Mouse (Mus musculus) embryonic fibroblast, embryonic 13.5 days (primary cell): ENCODE results near the gene Ndufa5. TPM values are rescaled to one million over a fixed set of nuclear protein-coding genes. Genes with fewer than 3 reads are reported as not detected.
A peak's percentile ranks its signal among the peaks of the same experiment; 100 is the strongest.

Source experiments
- H3K27ac ChIP-seq: 2 replicates; pipeline ENCODE4 v1.5.1; 2012; ENCODE audit warnings: low read length, control low read depth, inconsistent platforms; ENCODE audit not compliant: insufficient read depth
- H3K4me1 ChIP-seq: 2 replicates; pipeline ENCODE4 v1.6.1; 2011; ENCODE audit warnings: low read length; ENCODE audit not compliant: control insufficient read depth, insufficient read depth
- H3K4me3 ChIP-seq: 2 replicates; pipeline ENCODE4 v1.5.1; 2011; ENCODE audit warnings: mild to moderate bottlenecking, control low read depth, low read length; ENCODE audit not compliant: insufficient read depth
- CTCF ChIP-seq: IDR thresholded peaks from 2 replicates; pipeline ENCODE4 v1.5.1; 2011; ENCODE audit warnings: mild to moderate bottlenecking, control low read depth, low read length, moderate library complexity, borderline replicate concordance; ENCODE audit not compliant: insufficient read depth
- POLR2A ChIP-seq: IDR thresholded peaks from 2 replicates; pipeline ENCODE4 v1.6.1; 2011; ENCODE audit warnings: low read depth, mild to moderate bottlenecking, control low read depth, low read length, moderate library complexity
- polyA plus RNA-seq: library from polyadenylated mRNA; stranded (reverse); fragments of >200 nt; gene quantifications from 2 replicates; pipeline ENCODE4 v1.2.4, GENCODE M21; 2011; ENCODE audit warnings: low read depth; ENCODE audit not compliant: missing spikeins, insufficient read length

The Ndufa5 gene
- polyA plus RNA-seq, result 116 and 159 TPM in 2 replicates

GRCm38 (mm10) chr6:24527155-24528063 lies at the start of gene Ndufa5:
Gene Ndufa5 (minus strand): TSS chr6:24528013.
- Histone ChIP-seq H3K4me3 (peak within 1 kb of the TSS; percentile 87), H3K27ac (0 out of 2 replicates have a peak within 1 kb of the TSS, but pooled peaks have one; percentile 37), H3K4me1 (peaks cover 9% of the 10 kb centered on the region; the same call in 1 of the 2 replicates)
- peak; percentile 84 for TF ChIP-seq POLR2A
- no peak for TF ChIP-seq CTCF

GRCm38 (mm10) chr6:24573319-24573718 lies 45.5 kb upstream of the Ndufa5 start:
- TF ChIP-seq POLR2A (no peak), CTCF (no peak)
- no peak overlapping the region for H3K4me3 ChIP-seq
- no peak overlapping the region for H3K27ac ChIP-seq
- H3K4me1 ChIP-seq, result no peaks in the 10 kb centered on the region

- H3K27ac ChIP-seq, result no peak overlapping the region
- TF ChIP-seq CTCF, result no peak
- no peak for TF ChIP-seq POLR2A
- H3K4me1 ChIP-seq, result no peaks in the 10 kb centered on the region
- no peak overlapping the region for H3K4me3 ChIP-seq
Observed at GRCm38 (mm10) chr6:24572431-24572830, 44.6 kb upstream of the Ndufa5 start.

GRCm38 (mm10) chr6:24571126-24571525 lies 43.3 kb upstream of the Ndufa5 start:
- Histone ChIP-seq H3K4me1 (no peaks in the 10 kb centered on the region), H3K4me3 (no peak overlapping the region), H3K27ac (no peak overlapping the region)
- TF ChIP-seq POLR2A (no peak), CTCF (no peak)

GRCm38 (mm10) chr6:24570278-24570677 lies 42.5 kb upstream of the Ndufa5 start:
- TF ChIP-seq POLR2A, result no peak
- TF ChIP-seq CTCF, result no peak
- H3K4me1 ChIP-seq, result no peaks in the 10 kb centered on the region
- no peak overlapping the region for H3K27ac ChIP-seq
- no peak overlapping the region for H3K4me3 ChIP-seq

GRCm38 (mm10) chr6:24569711-24570110 lies 41.9 kb upstream of the Ndufa5 start:
- Histone ChIP-seq H3K4me1 (no peaks in the 10 kb centered on the region), H3K27ac (no peak overlapping the region), H3K4me3 (no peak overlapping the region)
- TF ChIP-seq POLR2A (no peak), CTCF (no peak)

- Histone ChIP-seq H3K4me3 (no peak overlapping the region), H3K4me1 (no peaks in the 10 kb centered on the region), H3K27ac (no peak overlapping the region)
- no peak for TF ChIP-seq CTCF
- no peak for TF ChIP-seq POLR2A
Observed at GRCm38 (mm10) chr6:24568963-24569362, 41.1 kb upstream of the Ndufa5 start.

- no peak overlapping the region for H3K4me3 ChIP-seq
- no peak overlapping the region for H3K27ac ChIP-seq
- TF ChIP-seq POLR2A, result no peak
Observed at GRCm38 (mm10) chr6:24564886-24565285, 37.1 kb upstream of the Ndufa5 start.

GRCm38 (mm10) chr6:24564081-24564480 lies 36.3 kb upstream of the Ndufa5 start:
- H3K27ac ChIP-seq, result no peak overlapping the region
- TF ChIP-seq POLR2A (no peak), CTCF (no peak)
- H3K4me1 ChIP-seq, result no peaks in the 10 kb centered on the region
- no peak overlapping the region for H3K4me3 ChIP-seq

More at GRCm38 (mm10) chr6:24564886-24565285, 37.1 kb upstream of the Ndufa5 start:
- no peaks in the 10 kb centered on the region for H3K4me1 ChIP-seq

GRCm38 (mm10) chr6:24555488-24555887 lies 27.7 kb upstream of the Ndufa5 start:
- peak overlapping the region; percentile 70 for H3K27ac ChIP-seq
- peaks cover 14% of the 10 kb centered on the region for H3K4me1 ChIP-seq
- H3K4me3 ChIP-seq, result no peak overlapping the region
- TF ChIP-seq CTCF (no peak), POLR2A (no peak)
